Mouse (Mus musculus) lung, embryonic 15.5 days (tissue): ENCODE measurements around the gene Ephx1. TPM values are rescaled to one million over a fixed set of nuclear protein-coding genes. Genes with fewer than 3 reads are reported as not detected.

Experiments
- ATAC-seq: fragments of 200-750 bp; cut with Nextera tagmentation; 2 replicates; pipeline ENCODE4 v1.8.0; 2017; ENCODE audit warnings: moderate number of reproducible peaks, borderline replicate concordance; ENCODE audit not compliant: low FRiP score, low TSS enrichment; ENCODE audit errors: extremely low read depth
- H3K27ac ChIP-seq: fragments of 300-500 bp; sonication (generic); 2 replicates; pipeline ENCODE4 v1.5.1; 2015; ENCODE audit warnings: moderate library complexity, mild to moderate bottlenecking, inconsistent platforms
- H3K27me3 ChIP-seq: fragments of 300-500 bp; sonication (generic); 2 replicates; pipeline ENCODE4 v1.6.1; 2015; ENCODE audit warnings: inconsistent platforms
- H3K36me3 ChIP-seq: fragments of 300-500 bp; sonication (generic); 2 replicates; pipeline ENCODE4 v1.6.1; 2015; ENCODE audit warnings: inconsistent platforms
- H3K4me1 ChIP-seq: fragments of 300-500 bp; sonication (generic); 2 replicates; pipeline ENCODE4 v1.6.1; 2015; ENCODE audit warnings: inconsistent platforms
- H3K4me2 ChIP-seq: fragments of 300-500 bp; sonication (generic); 2 replicates; pipeline ENCODE4 v1.6.1; 2015; ENCODE audit warnings: inconsistent platforms, mild to moderate bottlenecking, moderate library complexity
- H3K4me3 ChIP-seq: fragments of 300-500 bp; sonication (generic); 2 replicates; pipeline ENCODE4 v1.5.1; 2015; ENCODE audit warnings: mild to moderate bottlenecking, inconsistent platforms
- H3K9ac ChIP-seq: fragments of 300-500 bp; sonication (generic); 2 replicates; pipeline ENCODE4 v1.6.1; 2015; ENCODE audit warnings: inconsistent platforms
- H3K9me3 ChIP-seq: fragments of 300-500 bp; sonication (generic); 2 replicates; pipeline ENCODE4 v1.6.1; 2016; ENCODE audit warnings: inconsistent platforms
- WGBS: fragments of 180-500 bp; shearing (Covaris S2); methylation state at CpG from one replicate; pipeline ENCODE4 v1.1.7; 2015; 5-methylcytosine and 5-hydroxymethylcytosine counted together
- polyA plus RNA-seq: library from polyadenylated mRNA; unstranded; fragments of >200 nt; fragmentation: Nextera tagmentation; extraction: Ambion mirVana; gene quantifications from 2 replicates; pipeline ENCODE4 v1.2.1, GENCODE M21; 2015

The Ephx1 gene
- polyA plus RNA-seq, 1 experiment from 2014 or later = 7.2 TPM

DNA sequence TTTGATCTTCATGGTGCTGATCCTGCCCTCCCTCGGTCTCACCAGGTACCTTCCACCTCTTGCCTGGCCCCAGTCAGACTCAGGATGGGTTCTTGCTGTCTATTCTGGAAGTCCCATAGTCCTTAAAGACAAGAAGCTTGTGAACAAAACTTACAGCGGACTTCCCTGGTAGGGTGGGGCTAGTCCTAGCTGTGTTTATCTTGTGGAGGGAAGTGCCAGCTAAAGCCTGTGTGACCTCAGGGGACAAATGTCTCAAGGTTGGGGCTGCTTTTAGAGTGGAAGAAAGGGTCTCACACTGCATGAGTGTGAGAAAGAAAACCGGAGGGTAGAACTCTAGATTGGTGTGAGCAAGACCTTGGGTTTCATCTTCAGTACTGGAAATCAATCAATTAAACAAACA is 54.9 kb downstream of the Ephx1 start:
- Histone ChIP-seq H3K9ac (no peak overlapping the region), H3K36me3 (peaks cover 8% of the 10 kb centered on the region; the same call in 1 of the 2 replicates), H3K27me3 (no peaks in the 10 kb centered on the region), H3K9me3 (no peaks in the 10 kb centered on the region), H3K4me1 (0 out of 2 replicates have a peak, but pooled peaks cover 3% of the 10 kb centered on the region), H3K27ac (no peak overlapping the region), H3K4me3 (no peak overlapping the region), H3K4me2 (no peak overlapping the region)
- WGBS = 72% methylated on average over 3 of the region's 3 CpGs
- ATAC-seq = no peak

DNA sequence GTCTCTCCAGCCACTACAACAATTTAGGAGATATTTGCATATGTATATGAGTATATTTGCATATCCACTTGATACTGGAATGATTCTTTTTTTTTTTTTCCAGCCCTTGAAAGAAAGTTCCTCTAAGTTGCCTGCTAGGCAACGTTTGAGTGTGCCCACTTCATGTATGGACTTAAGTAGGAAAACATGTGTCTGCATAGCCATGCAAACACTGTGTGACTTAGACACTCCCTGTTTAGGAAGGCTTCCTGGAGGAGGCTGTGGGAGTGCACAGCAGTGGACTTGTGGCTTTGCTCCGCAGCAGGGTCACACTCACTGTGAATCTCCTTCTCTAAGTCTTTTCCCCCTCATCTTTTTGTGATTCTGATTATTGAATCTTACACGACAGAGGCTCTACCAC is 61.9 kb downstream of the Ephx1 start:
- no peak overlapping the region for H3K27ac ChIP-seq
- no peak for ATAC-seq

DNA sequence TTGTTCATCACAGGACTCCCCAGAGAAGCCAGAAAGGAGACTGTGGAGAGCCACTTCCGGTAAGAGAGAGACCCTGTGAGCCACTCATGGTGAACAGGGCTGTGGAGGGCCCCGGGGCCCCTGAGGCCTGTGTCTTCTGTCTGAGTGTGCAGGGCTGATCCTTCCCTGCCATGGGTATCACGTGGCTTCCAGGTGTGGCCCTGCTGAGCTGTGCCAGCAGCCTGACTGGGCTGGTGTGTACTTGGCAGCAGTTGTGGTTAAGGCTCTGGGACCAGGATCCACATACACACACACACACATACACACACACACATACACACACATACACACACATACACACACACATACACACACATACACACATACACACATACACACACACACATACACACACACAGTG is 62.7 kb downstream of the Ephx1 start:
- no peak overlapping the region for H3K4me2 ChIP-seq
- no peak for ATAC-seq
- no peaks in the 10 kb centered on the region for H3K4me1 ChIP-seq
- peaks cover 16% of the 10 kb centered on the region for H3K36me3 ChIP-seq
- H3K27ac ChIP-seq = no peak overlapping the region
- 78% methylated on average over 3 of the region's 3 CpGs for WGBS
- no peak overlapping the region for H3K9ac ChIP-seq
- H3K9me3 ChIP-seq = no peaks in the 10 kb centered on the region
- no peaks in the 10 kb centered on the region for H3K27me3 ChIP-seq
- no peak overlapping the region for H3K4me3 ChIP-seq

More for the DNA sequence above, 61.9 kb downstream of the Ephx1 start:
- H3K36me3 ChIP-seq = peaks cover 16% of the 10 kb centered on the region
- H3K9ac ChIP-seq = no peak overlapping the region
- no peak overlapping the region for H3K4me2 ChIP-seq
- no peaks in the 10 kb centered on the region for H3K27me3 ChIP-seq
- H3K9me3 ChIP-seq = no peaks in the 10 kb centered on the region
- no peak overlapping the region for H3K4me3 ChIP-seq
- WGBS = 57% methylated on average over 3 of the region's 3 CpGs
- no peaks in the 10 kb centered on the region for H3K4me1 ChIP-seq

DNA sequence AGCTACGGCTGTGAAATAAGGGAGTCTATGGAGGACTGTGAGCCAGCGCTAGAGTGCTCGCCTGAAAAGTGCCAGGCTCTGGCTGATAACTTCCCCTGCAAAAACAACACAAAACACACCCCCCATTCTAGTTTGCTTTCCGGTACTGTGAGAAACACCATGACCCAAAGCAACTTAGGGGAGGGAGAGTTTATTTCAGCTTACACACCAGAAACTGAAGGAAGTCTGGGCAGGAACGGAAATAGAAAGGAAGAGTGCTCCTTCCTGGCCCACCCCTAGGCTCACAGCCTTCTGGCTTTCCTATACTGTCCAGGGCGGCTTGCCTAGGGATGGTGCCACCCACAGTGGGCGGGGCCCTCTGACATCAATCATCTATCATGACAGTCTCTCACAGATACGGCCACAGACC is 63.7 kb downstream of the Ephx1 start:
- no peak overlapping the region for H3K4me3 ChIP-seq
- no peak overlapping the region for H3K9ac ChIP-seq
- H3K36me3 ChIP-seq = peaks cover 16% of the 10 kb centered on the region
- peak; percentile 66 for ATAC-seq
- no peak overlapping the region for H3K4me2 ChIP-seq
- 0 out of 2 replicates have a peak, but pooled peaks cover 5% of the 10 kb centered on the region for H3K4me1 ChIP-seq
- H3K27ac ChIP-seq = no peak overlapping the region
- no peaks in the 10 kb centered on the region for H3K9me3 ChIP-seq
- no peaks in the 10 kb centered on the region for H3K27me3 ChIP-seq
- 72% methylated on average over 8 of the region's 8 CpGs for WGBS

DNA sequence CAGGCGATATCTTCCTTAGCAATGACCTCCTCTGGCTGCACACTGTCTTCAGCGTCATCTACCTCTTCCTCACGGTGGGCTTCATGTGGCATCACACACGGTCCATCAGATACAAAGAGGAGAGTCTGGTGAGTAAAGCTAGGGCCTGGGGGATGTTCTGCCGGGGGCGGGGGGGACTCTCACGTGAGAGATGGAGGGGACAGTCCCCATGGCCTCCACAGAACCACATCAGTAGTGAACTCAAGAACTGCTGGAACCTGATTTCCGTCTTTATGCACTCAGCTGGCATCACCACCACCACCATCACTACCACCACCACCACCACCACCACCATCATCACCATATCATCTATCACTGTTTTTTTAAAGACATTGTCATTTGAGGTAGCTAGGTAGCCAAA is 64.3 kb downstream of the Ephx1 start:
- peaks cover 16% of the 10 kb centered on the region for H3K36me3 ChIP-seq
- 0 out of 2 replicates have a peak, but pooled peaks cover 11% of the 10 kb centered on the region for H3K4me1 ChIP-seq
- no peak overlapping the region for H3K27ac ChIP-seq
- WGBS = 88% methylated on average over 8 of the region's 8 CpGs
- no peaks in the 10 kb centered on the region for H3K27me3 ChIP-seq
- ATAC-seq = no peak
- H3K9me3 ChIP-seq = no peaks in the 10 kb centered on the region
- H3K4me3 ChIP-seq = no peak overlapping the region
- H3K9ac ChIP-seq = no peak overlapping the region
- H3K4me2 ChIP-seq = no peak overlapping the region

DNA sequence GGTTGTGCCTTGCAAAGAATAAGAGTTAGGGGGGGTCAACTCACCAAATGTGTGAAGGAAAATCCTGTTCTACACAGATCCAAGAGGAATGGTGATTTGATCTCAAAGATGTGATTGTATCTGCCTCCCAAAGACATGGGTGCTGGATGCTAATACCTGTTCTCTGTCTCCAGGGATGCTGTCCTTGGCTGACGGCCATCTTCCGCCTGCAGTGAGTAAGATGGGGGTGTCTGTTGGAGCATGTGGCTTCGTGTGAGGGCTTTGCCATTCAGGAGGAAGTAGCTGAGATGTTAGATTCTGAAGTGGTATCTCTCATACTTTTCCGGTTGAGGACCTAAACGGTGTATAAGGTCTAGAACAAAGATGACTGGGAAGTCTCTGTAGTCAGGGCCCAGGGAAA is 67.9 kb downstream of the Ephx1 start:
- 0 out of 2 replicates have a peak, but pooled peaks cover 11% of the 10 kb centered on the region for H3K4me1 ChIP-seq
- H3K9me3 ChIP-seq = no peaks in the 10 kb centered on the region
- no peak overlapping the region for H3K4me2 ChIP-seq
- H3K36me3 ChIP-seq = peaks cover 18% of the 10 kb centered on the region
- no peak overlapping the region for H3K4me3 ChIP-seq
- no peak overlapping the region for H3K27ac ChIP-seq
- ATAC-seq = no peak
- H3K27me3 ChIP-seq = no peaks in the 10 kb centered on the region
- 66% methylated on average over 5 of the region's 5 CpGs for WGBS
- H3K9ac ChIP-seq = no peak overlapping the region

DNA sequence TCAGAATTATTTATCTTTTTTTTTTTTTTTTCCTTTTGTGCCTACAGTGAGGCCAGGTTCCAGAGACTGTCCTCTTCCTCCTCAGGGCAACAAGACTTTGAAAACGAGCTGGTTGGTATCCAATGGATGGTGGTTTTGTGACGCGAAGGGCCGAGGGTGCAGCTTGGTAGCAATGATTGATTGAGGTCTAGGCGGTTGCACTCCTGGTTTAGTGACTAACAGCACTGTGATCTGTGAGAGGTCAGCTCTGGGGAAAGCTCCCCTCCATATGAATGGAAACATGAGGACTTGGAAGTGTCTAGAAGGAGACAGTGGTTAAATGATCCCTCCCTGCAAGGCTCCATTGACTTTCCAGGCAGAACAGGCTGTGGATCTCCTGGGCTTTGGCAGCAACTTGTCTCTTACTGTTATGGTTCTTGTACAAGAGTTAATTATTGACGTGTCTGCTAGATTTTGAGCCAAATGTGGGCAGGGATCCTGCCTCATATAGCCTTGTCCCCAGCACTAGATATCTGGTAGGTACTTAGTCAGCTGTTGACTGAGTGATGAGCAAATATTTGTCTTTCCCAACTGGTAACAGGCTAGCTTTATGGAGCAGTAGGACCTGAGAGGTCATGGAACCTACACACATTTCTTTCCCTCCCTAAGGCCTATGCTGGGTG is 68.5 kb downstream of the Ephx1 start:
- no peak overlapping the region for H3K4me3 ChIP-seq
- H3K27ac ChIP-seq = peak overlapping the region; percentile 39; the same call in 1 of the 2 replicates
- peak; percentile 70 for ATAC-seq
- peaks cover 18% of the 10 kb centered on the region for H3K36me3 ChIP-seq
- no peak overlapping the region for H3K9ac ChIP-seq
- H3K4me2 ChIP-seq = no peak overlapping the region
- no peaks in the 10 kb centered on the region for H3K27me3 ChIP-seq
- H3K4me1 ChIP-seq = 0 out of 2 replicates have a peak, but pooled peaks cover 11% of the 10 kb centered on the region
- H3K9me3 ChIP-seq = no peaks in the 10 kb centered on the region
- WGBS = 38% methylated on average over 6 of the region's 6 CpGs

DNA sequence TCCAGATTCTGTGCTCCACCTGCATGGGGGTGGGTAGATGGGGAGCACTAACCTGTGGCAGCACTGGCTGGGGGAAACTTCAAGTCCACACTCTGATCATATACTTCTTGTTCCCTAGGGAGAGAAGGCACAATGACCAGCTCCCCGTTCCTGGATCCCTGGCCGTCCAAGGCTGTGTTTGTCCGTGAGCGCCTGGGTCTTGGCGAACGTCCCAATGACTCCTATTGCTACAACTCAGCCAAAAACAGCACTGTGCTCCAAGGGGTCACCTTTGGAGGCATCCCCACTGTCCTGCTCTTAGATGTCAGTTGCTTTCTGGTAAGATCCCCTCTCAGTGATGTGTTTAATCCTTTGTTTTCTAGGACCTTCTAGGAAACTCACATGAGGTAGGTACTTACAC is 74.3 kb downstream of the Ephx1 start:
- H3K9me3 ChIP-seq = no peaks in the 10 kb centered on the region
- ATAC-seq = no peak
- whole genome bisulfite sequencing = 64% methylated on average over 6 of the region's 6 CpGs
- H3K36me3 ChIP-seq = peaks cover 9% of the 10 kb centered on the region; the same call in 1 of the 2 replicates
- peaks cover 41% of the 10 kb centered on the region for H3K4me1 ChIP-seq
- no peak overlapping the region for H3K9ac ChIP-seq
- no peak overlapping the region for H3K27ac ChIP-seq
- no peaks in the 10 kb centered on the region for H3K27me3 ChIP-seq
- H3K4me3 ChIP-seq = no peak overlapping the region
- no peak overlapping the region for H3K4me2 ChIP-seq

- Histone ChIP-seq H3K9ac (peak overlapping the region; percentile 17; the same call in 1 of the 2 replicates), H3K4me3 (peak overlapping the region; percentile 15), H3K27me3 (no peaks in the 10 kb centered on the region), H3K9me3 (no peaks in the 10 kb centered on the region), H3K4me1 (peaks cover 44% of the 10 kb centered on the region), H3K36me3 (peaks cover 9% of the 10 kb centered on the region; the same call in 1 of the 2 replicates), H3K4me2 (peak overlapping the region; percentile 44), H3K27ac (peak overlapping the region; percentile 66)
- ATAC-seq = peak; percentile 78
- WGBS = 25% methylated on average over 20 of the region's 20 CpGs
These were observed 75.4 kb downstream of the Ephx1 start for GRCm38 (mm10) chr1:180945001-180945980.

GRCm38 (mm10) chr1:180944553-180944952 is 76.2 kb downstream of the Ephx1 start:
- Histone ChIP-seq H3K9ac (no peak overlapping the region), H3K4me3 (no peak overlapping the region), H3K27ac (0 out of 2 replicates have a peak overlapping the region, but pooled peaks have one; percentile 66), H3K4me1 (peaks cover 44% of the 10 kb centered on the region), H3K4me2 (no peak overlapping the region), H3K27me3 (no peaks in the 10 kb centered on the region), H3K36me3 (0 out of 2 replicates have a peak, but pooled peaks cover 4% of the 10 kb centered on the region), H3K9me3 (no peaks in the 10 kb centered on the region)
- WGBS = 71% methylated on average over 4 of the region's 4 CpGs
- ATAC-seq = no peak

DNA sequence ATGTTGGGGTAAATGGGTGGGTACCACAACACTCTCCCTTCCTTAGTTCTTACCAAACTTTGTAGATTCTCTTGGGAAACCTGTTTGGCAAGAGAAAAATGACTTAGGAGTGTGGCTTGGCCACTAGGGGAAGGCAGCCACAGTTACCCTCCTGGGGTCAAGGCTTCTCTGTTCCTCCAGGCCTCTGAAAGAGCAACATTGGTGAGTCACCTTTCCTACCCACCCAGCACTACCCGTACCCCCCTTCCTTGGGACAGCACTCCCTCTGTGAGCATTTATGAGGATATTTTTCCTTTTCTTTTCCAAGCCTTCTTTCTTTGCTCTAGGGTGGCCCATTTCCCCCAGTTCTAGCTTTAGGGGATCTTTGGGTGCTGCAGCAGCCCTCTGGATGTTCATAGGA is 76.8 kb downstream of the Ephx1 start:
- H3K27ac ChIP-seq = no peak overlapping the region
- H3K9ac ChIP-seq = no peak overlapping the region
- ATAC-seq = no peak
- H3K4me3 ChIP-seq = no peak overlapping the region
- WGBS = 83% methylated on average over 1 of the region's 1 CpGs
- peaks cover 44% of the 10 kb centered on the region for H3K4me1 ChIP-seq
- no peaks in the 10 kb centered on the region for H3K27me3 ChIP-seq
- no peaks in the 10 kb centered on the region for H3K9me3 ChIP-seq
- H3K4me2 ChIP-seq = no peak overlapping the region
- H3K36me3 ChIP-seq = 0 out of 2 replicates have a peak, but pooled peaks cover 4% of the 10 kb centered on the region
